Mouse (Mus musculus): ENCODE measurements around the gene Tsfm. TPM values are rescaled to one million over a fixed set of nuclear protein-coding genes. Genes with fewer than 3 reads are reported as not detected.

Gene Tsfm
- polyA plus RNA-seq, 1 experiment from 2014 or later: 99.3 TPM

- no peaks in the 10 kb centered on the region for H3K9me3 ChIP-seq
- 0 out of 2 replicates have a peak, but pooled peaks have one; percentile 1 for ATAC-seq
- no peak overlapping the region for H3K4me3 ChIP-seq (replicated peaks)
- peaks cover 37% of the 10 kb centered on the region for H3K4me1 ChIP-seq (replicated peaks)
- peak overlapping the region; percentile 93 for H3K27ac ChIP-seq
- whole genome bisulfite sequencing: 69% methylated on average over 10 of the region's 10 CpGs
- no peaks in the 10 kb centered on the region for H3K36me3 ChIP-seq
- no peak overlapping the region for H3K9ac ChIP-seq
- peak overlapping the region; percentile 39 for H3K4me2 ChIP-seq (replicated peaks)
- no peaks in the 10 kb centered on the region for H3K27me3 ChIP-seq (replicated peaks)
Measured at GRCm38 (mm10) chr10:126961757-126962156, 68.9 kb downstream of the Tsfm start.

MicroRNAs within 50 kb of the gene (microRNA counts, 519-probe panel; counts per million panel counts)
- microRNA mmu-miR-26a (2,554 counts per million, percentile 67 among the panel's probes with 10 or more counts), microRNA mmu-miR-546 (97.1 counts per million, percentile 29 among the panel's probes with 10 or more counts)

Other genes with a start within 250 kb of the Tsfm start
- 17.0 and 17.2 TPM in 2 replicates for gene Atp23, start 129.5 kb downstream of the Tsfm start, polyA plus RNA-seq (2015; fragmentation: Nextera tagmentation; extraction: Ambion mirVana)
- gene Ctdsp2, start 52.1 kb downstream of the Tsfm start, polyA plus RNA-seq (2015; fragmentation: Nextera tagmentation; extraction: Ambion mirVana): 53.6 and 55.2 TPM in 2 replicates
- gene Avil, start 30.1 kb downstream of the Tsfm start, polyA plus RNA-seq (2015; fragmentation: Nextera tagmentation; extraction: Ambion mirVana): 0.10 and 0.21 TPM in 2 replicates
- gene Mettl1, start 10.6 kb upstream of the Tsfm start, polyA plus RNA-seq (2015; fragmentation: Nextera tagmentation; extraction: Ambion mirVana): 48.9 and 55.1 TPM in 2 replicates
- 0.40 and 0.69 TPM in 2 replicates for gene Eef1akmt3, start 10.7 kb upstream of the Tsfm start, polyA plus RNA-seq (2015; fragmentation: Nextera tagmentation; extraction: Ambion mirVana)
- 0.05 and 0.11 TPM in 2 replicates for gene Cyp27b1, start 17.4 kb upstream of the Tsfm start, polyA plus RNA-seq (2015; fragmentation: Nextera tagmentation; extraction: Ambion mirVana)
- 0.74 and 0.91 TPM in 2 replicates for gene March9, start 29.3 kb upstream of the Tsfm start, polyA plus RNA-seq (2015; fragmentation: Nextera tagmentation; extraction: Ambion mirVana)
- 1,579 and 1,616 TPM in 2 replicates for gene Cdk4, start 32.7 kb upstream of the Tsfm start, polyA plus RNA-seq (2015; fragmentation: Nextera tagmentation; extraction: Ambion mirVana)
- 167 and 181 TPM in 2 replicates for gene Tspan31, start 39.4 kb upstream of the Tsfm start, polyA plus RNA-seq (2015; fragmentation: Nextera tagmentation; extraction: Ambion mirVana)
- 0.16 and 0.43 TPM in 2 replicates for gene Agap2, start 44.4 kb upstream of the Tsfm start, polyA plus RNA-seq (2015; fragmentation: Nextera tagmentation; extraction: Ambion mirVana)
- gene Os9, start 90.3 kb upstream of the Tsfm start, polyA plus RNA-seq (2015; fragmentation: Nextera tagmentation; extraction: Ambion mirVana): 93.0 and 104 TPM in 2 replicates
- 52.5 and 55.2 TPM in 2 replicates for gene B4galnt1, start 134.4 kb upstream of the Tsfm start, polyA plus RNA-seq (2015; fragmentation: Nextera tagmentation; extraction: Ambion mirVana)
- 0.98 and 1.1 TPM in 2 replicates for gene Slc26a10, start 149.8 kb upstream of the Tsfm start, polyA plus RNA-seq (2015; fragmentation: Nextera tagmentation; extraction: Ambion mirVana)
- gene Arhgef25, start 159.2 kb upstream of the Tsfm start, polyA plus RNA-seq (2015; fragmentation: Nextera tagmentation; extraction: Ambion mirVana): 46.8 and 50.4 TPM in 2 replicates
- 70.6 and 75.4 TPM in 2 replicates for gene Dtx3, start 164.9 kb upstream of the Tsfm start, polyA plus RNA-seq (2015; fragmentation: Nextera tagmentation; extraction: Ambion mirVana)
- gene Pip4k2c, start 180.7 kb upstream of the Tsfm start, polyA plus RNA-seq (2015; fragmentation: Nextera tagmentation; extraction: Ambion mirVana): 33.7 and 35.0 TPM in 2 replicates
- 5.9 and 6.4 TPM in 2 replicates for gene Kif5a, start 232.5 kb upstream of the Tsfm start, polyA plus RNA-seq (2015; fragmentation: Nextera tagmentation; extraction: Ambion mirVana)
- 150 and 154 TPM in 2 replicates for gene Dctn2, start 235.5 kb upstream of the Tsfm start, polyA plus RNA-seq (2015; fragmentation: Nextera tagmentation; extraction: Ambion mirVana)

Data from intestine, embryonic 15.5 days (tissue).